Mouse (Mus musculus) spleen, adult 2 months (tissue): ENCODE data around the gene Gpr108. TPM values are rescaled to one million over a fixed set of nuclear protein-coding genes. Genes with fewer than 3 reads are reported as not detected.
A peak's percentile ranks its signal among the peaks of the same experiment; 100 is the strongest.

ENCODE experiments used
- DNase-seq, 2 experiments: peaks; one replicate each; pipeline versions ENCODE4 v3.0.0 to v3.0.0-alpha.2; 2012 to 2021; ENCODE audit warnings: low spot score in 2 of 2, low read depth in 1 of 2
- H3K27ac ChIP-seq: fragments of 200-500 bp; 2 replicates; pipeline ENCODE4 v1.5.1; 2012; ENCODE audit warnings: low read length, inconsistent platforms; ENCODE audit not compliant: insufficient read depth
- H3K27me3 ChIP-seq: fragments of 200-500 bp; 2 replicates; pipeline ENCODE4 v1.6.1; 2012; ENCODE audit warnings: mild to moderate bottlenecking, moderate library complexity, low read length, inconsistent platforms; ENCODE audit not compliant: control insufficient read depth, insufficient read depth
- H3K36me3 ChIP-seq: fragments of 200-500 bp; 2 replicates; pipeline ENCODE4 v1.6.1; 2012; ENCODE audit warnings: mild to moderate bottlenecking, low read length, inconsistent platforms; ENCODE audit not compliant: control insufficient read depth, insufficient read depth
- H3K4me1 ChIP-seq: fragments of 200-500 bp; 2 replicates; pipeline ENCODE4 v1.6.1; 2011; ENCODE audit warnings: inconsistent platforms; ENCODE audit not compliant: control insufficient read depth, insufficient read depth, insufficient read length
- H3K4me3 ChIP-seq: fragments of 200-500 bp; 2 replicates; pipeline ENCODE4 v1.5.1; 2011; ENCODE audit warnings: mild to moderate bottlenecking, inconsistent platforms; ENCODE audit not compliant: insufficient read depth, insufficient read length; ENCODE audit errors: extremely low read depth
- CTCF ChIP-seq: fragments of 200-500 bp; IDR thresholded peaks from 2 replicates; pipeline ENCODE4 v1.5.1; 2011; ENCODE audit warnings: mild to moderate bottlenecking, inconsistent platforms; ENCODE audit not compliant: insufficient read depth, insufficient read length, insufficient replicate concordance; ENCODE audit errors: extremely low read depth
- POLR2A ChIP-seq: fragments of 200-500 bp; IDR thresholded peaks from 2 replicates; pipeline ENCODE4 v1.6.1; 2011; ENCODE audit warnings: low read depth, low read length, inconsistent platforms
- WGBS: fragments of 180-500 bp; shearing (Covaris S2); methylation state at CpG from one replicate; pipeline ENCODE4 v1.1.7; 2018; 5-methylcytosine and 5-hydroxymethylcytosine counted together
- polyA plus RNA-seq: library from polyadenylated mRNA; depleted of rRNA; stranded (reverse); fragments of >200 nt; gene quantifications from 2 replicates; pipeline ENCODE4 v1.2.3, GENCODE M21; 2012; rRNA removed

Gpr108 gene
- polyA plus RNA-seq, result 38.5 and 39.0 TPM in 2 replicates

DNA sequence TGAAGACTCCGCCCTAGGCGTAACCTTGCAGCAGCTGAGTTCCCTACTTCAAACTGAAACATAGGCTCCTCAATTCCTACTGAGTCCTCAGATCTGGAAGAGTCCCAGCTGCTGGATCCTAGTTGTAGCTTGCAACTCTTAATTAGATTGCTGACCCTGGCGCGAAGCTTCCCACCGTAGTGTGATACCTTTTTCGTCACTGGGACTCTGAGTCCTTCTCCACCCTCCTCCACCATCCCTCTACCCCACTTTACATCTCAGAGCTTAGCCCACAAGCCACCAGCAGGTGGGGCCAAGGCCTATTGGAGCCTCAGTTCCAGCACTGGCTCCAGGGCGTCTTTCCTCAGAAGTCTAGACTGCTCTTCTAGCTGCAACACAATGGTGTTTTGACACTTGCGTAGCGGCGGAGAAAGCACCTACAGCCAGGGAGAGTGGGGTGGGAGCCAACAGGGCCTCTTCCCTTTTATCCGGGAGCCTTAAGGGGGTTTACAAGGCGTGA is at the start of gene Gpr108:
Gene Gpr108, minus strand, starts transcription at position 246 of the 499 bp plus-strand sequence.
- Histone ChIP-seq H3K4me1 (peaks cover 11% of the 10 kb centered on the region; the same call in 1 of the 2 replicates), H3K27ac (peak within 1 kb of the TSS; percentile 78), H3K27me3 (no peaks in the 10 kb centered on the region), H3K4me3 (peak within 1 kb of the TSS; percentile 81), H3K36me3 (peaks cover 1% of the 10 kb centered on the region; the same call in 1 of the 2 replicates)
- WGBS, result under 1% methylated on average over 12 of the region's 12 CpGs
- no peak for TF ChIP-seq POLR2A
- TF ChIP-seq CTCF, result peak; percentile 82; the same call in 1 of the 2 replicates
- DNase-seq, result peak; percentile 82 to 87

DNA sequence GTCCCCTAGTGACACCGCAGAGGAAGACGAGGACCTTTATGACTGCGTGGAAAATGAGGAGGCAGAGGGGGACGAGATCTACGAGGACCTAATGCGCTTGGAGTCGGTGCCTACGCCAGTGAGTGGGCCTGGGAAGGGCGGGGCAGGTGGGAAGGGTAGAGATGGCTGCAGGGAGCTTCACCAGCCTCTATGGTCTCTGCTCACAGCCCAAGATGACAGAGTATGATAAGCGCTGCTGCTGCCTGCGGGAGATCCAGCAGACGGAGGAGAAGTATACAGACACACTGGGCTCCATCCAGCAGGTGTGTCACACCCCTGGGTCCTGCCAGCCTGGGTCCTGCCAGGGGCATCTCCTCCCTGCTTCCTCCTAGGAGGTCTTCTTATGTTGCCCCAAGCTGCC is 48.8 kb upstream of the Gpr108 start:
- H3K36me3 ChIP-seq, result peaks cover 44% of the 10 kb centered on the region
- 93% methylated on average over 12 of the region's 12 CpGs for WGBS

DNA sequence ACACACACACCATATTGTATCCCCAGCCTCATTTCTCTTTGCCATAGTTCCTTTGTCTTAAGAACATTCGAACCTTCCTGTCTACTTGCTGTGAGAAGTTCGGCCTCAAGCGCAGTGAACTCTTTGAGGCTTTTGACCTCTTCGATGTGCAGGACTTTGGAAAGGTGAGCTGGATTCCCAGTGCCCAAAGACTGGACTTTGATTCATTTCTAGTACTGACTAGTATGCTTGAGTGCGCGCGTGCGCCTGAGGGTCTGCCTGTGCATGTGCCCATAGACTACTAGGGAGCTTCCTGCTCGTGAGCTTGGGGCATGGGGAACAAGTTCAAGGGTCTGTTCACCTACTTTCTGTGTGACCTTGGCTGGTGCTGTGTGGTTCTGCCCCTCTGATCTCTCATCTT is 47.7 kb upstream of the Gpr108 start:
- Histone ChIP-seq H3K27me3 (no peaks in the 10 kb centered on the region), H3K27ac (no peak overlapping the region), H3K4me3 (no peak overlapping the region), H3K4me1 (peaks cover 6% of the 10 kb centered on the region; the same call in 1 of the 2 replicates), H3K36me3 (peaks cover 35% of the 10 kb centered on the region)
- TF ChIP-seq CTCF (no peak), POLR2A (no peak)
- no peak for DNase-seq
- 95% methylated on average over 9 of the region's 9 CpGs for WGBS

More for the DNA sequence above, 48.8 kb upstream of the Gpr108 start:
- TF ChIP-seq POLR2A (no peak), CTCF (no peak)
- no peak for DNase-seq
- no peaks in the 10 kb centered on the region for H3K27me3 ChIP-seq
- H3K4me3 ChIP-seq, result no peak overlapping the region
- no peak overlapping the region for H3K27ac ChIP-seq
- peaks cover 3% of the 10 kb centered on the region; the same call in 1 of the 2 replicates for H3K4me1 ChIP-seq

DNA sequence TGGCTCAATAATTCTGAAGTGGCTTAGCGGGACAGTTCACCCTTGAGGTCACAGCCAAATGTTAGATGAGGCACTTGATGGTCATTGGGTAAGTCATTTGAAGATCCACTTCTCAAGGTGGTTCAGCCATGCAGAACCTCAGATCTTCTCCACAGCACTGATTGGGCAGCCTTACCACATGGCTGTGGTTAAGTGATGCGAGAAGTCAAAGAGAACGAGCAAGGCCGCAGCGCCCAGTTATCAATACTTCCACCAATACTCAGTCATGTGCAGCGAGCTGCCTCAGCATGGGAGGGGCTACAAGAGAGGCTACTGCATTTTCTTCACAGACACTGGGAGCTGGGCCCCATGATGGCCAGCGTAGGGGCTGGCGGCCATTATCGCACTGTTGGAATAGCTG is 44.7 kb upstream of the Gpr108 start:
- WGBS, result 91% methylated on average over 9 of the region's 9 CpGs
- H3K4me3 ChIP-seq, result no peak overlapping the region
- H3K27me3 ChIP-seq, result no peaks in the 10 kb centered on the region
- H3K27ac ChIP-seq, result no peak overlapping the region
- H3K36me3 ChIP-seq, result peaks cover 19% of the 10 kb centered on the region
- no peak for DNase-seq
- H3K4me1 ChIP-seq, result peaks cover 19% of the 10 kb centered on the region; the same call in 1 of the 2 replicates
- TF ChIP-seq POLR2A, result no peak
- no peak for TF ChIP-seq CTCF

DNA sequence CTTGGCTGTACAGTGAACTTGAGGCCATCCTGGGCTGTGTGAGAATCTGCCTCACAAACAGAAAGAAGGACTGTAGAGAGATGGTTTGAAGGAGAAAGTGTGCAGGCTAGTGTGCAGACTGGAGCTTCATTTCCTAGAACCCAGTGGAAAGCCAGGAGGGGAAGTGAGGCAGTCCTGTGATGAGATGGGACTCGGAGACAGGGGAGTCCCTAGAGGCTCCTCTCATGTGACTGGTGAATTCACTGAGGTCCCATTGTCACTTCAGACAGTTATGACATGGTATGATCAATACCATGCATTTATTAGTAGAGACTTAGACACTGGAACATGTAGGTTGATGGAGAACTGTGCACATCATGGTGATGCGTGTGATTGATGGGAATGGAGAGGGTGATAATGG is 44.1 kb upstream of the Gpr108 start:
- peaks cover 20% of the 10 kb centered on the region; the same call in 1 of the 2 replicates for H3K4me1 ChIP-seq
- no peak for DNase-seq
- H3K27me3 ChIP-seq, result no peaks in the 10 kb centered on the region
- H3K4me3 ChIP-seq, result no peak overlapping the region
- no peak for TF ChIP-seq CTCF
- TF ChIP-seq POLR2A, result no peak
- H3K27ac ChIP-seq, result no peak overlapping the region
- peaks cover 16% of the 10 kb centered on the region for H3K36me3 ChIP-seq
- 69% methylated on average over 2 of the region's 2 CpGs for WGBS

DNA sequence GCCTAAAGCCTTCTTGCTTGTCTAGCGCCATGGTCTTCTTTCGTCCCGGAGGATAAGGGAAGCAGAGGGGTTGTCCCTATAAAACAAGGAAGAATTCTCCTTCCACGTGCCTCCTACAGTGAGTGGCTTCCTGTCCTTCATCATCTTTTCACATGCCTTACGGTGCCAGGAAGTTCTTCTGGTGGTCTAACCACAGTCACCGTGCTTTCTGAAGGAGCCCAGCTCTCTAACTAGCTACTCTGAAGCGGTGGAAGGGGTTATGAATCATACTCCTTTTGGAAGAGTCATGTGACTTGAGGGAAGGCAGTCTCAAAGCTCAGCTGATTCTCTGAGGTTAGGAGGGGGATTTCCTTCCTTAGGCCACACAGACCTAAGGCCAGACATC is 42.4 kb upstream of the Gpr108 start:
- no peak for DNase-seq
- Histone ChIP-seq H3K4me1 (peaks cover 29% of the 10 kb centered on the region; the same call in 1 of the 2 replicates), H3K27me3 (no peaks in the 10 kb centered on the region), H3K36me3 (peaks cover 6% of the 10 kb centered on the region; the same call in 1 of the 2 replicates), H3K27ac (peak overlapping the region; percentile 50), H3K4me3 (no peak overlapping the region)
- WGBS, result 8% methylated on average over 7 of the region's 7 CpGs
- TF ChIP-seq CTCF (no peak), POLR2A (no peak)

DNA sequence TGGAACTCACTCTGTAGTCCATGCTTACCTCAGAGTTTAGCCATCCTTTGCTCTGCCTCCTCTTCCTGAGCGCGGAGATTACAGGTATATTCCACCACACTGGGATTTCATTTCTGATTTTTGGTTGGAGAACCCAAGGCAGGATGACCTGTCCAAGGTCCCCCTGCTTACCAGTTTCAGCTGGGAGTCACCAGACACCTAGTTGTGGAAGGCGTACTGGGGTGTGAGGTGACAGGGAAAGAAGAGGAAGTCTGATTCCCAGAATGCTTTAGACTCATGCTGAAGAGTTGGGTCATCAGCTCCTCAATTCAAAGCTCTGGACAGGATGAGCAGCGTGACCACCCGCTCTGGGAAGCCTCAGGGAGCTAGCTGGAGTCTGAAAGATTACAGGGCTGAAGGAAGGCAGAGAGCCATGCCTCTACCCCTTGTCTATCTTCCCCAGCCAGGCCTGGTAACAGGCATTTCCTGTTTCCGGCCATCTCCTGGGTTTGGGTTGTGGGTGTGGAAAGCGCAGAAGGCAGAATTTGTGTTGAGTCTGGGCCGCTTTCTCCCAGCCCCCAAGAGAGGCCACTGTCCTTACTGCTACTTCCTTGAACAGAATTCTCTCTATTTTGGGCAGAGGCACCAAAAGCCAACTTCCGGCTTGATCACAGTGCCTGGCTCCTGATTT is 41.9 kb upstream of the Gpr108 start:
- peak in 1 of 2 experiments; percentile 33 for DNase-seq
- TF ChIP-seq CTCF, result no peak
- TF ChIP-seq POLR2A, result no peak
- Histone ChIP-seq H3K27me3 (no peaks in the 10 kb centered on the region), H3K4me3 (no peak overlapping the region), H3K4me1 (peaks cover 33% of the 10 kb centered on the region), H3K36me3 (peaks cover 6% of the 10 kb centered on the region; the same call in 1 of the 2 replicates), H3K27ac (peak overlapping the region; percentile 50)
- WGBS, result 24% methylated on average over 9 of the region's 9 CpGs
